Mouse (Mus musculus): ENCODE measurements around the gene Arhgap25. TPM values are rescaled to one million over a fixed set of nuclear protein-coding genes. Genes with fewer than 3 reads are reported as not detected.
A peak's percentile ranks its signal among the peaks of the same experiment; 100 is the strongest.
"Not testable (repeated sequence)": the region's sequence is repeated elsewhere in the genome, so short reads cannot be mapped to it uniquely, and the experiment has no call there.

The Arhgap25 gene
- total RNA-seq, 2 experiments from 2014 or later: 3.0 to 3.3 TPM

DNA sequence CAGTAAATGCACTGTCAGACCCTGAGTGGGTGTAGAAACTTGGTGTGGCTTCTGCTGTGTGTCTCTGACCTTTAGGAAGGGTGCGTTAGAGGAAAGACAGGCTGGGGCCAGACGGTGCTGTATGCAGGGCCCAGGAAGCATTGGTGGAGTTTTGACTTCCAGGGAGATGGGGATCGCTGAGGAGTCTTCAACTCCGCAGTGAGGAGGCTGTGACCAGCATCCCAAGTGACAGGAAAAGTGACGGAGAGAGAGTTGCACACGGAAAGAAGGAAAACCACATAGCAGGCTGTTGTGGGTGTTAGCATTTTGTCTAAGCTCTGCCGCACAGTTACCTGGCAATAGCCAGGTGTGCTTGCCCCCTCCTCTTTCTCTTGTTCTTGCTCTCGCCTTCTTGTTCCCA lies 3.2 kb upstream of the Arhgap25 start:
- DNase-seq: no peak

DNA sequence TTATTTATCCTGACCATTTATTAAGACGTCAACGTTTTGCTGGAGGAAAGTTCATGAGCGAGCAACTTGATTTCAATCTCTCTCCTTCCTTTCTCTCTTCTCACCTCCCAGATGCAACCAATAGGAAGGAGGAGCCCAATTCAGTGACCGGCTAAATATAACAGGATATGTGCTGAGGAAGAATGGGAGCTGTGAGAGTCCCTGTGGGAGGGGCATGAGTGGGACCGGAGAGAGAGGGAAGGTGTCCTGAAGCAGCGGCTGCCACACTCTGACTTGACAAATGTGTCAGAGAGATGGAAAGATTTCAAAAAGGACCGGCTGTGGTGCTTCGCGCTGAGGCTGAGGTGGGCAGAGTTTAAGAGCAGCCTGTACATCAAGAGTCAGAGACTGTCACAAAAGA lies 2.6 kb upstream of the Arhgap25 start:
- no peak for DNase-seq

DNA sequence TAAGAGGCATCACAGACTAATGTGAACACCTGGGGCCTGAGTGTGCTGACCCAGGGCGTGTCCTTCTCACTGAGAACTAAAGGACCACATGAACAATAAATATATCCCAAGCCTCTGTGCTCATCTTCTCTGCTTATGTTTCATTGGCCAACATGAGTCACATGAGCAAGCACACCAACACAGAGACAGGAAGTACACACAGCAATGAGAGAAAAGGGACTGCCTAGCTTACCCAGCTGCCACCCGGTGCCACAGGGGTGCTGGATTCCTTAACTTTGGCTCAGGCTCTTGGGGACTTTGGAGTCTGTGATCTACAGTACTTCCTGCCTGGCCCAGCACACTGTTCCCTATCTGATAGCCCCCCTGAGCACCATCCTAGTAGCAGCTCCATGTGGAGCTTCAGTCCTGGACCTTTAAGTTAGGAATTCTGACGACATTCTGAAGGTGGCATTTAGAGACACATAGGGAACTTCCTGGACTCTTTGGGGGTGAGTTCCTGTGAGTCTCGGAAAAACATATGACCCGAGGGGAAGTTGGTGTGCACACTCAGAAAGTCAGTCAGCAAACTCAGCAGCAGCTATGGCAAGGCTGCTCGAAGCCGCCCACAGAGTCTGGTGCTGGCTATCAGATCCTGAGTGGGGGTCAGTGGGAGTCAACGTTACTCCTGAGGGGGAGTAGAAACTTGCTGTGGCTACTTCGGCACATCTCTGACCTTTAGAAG lies 2.0 kb upstream of the Arhgap25 start:
- DNase-seq: no peak

DNA sequence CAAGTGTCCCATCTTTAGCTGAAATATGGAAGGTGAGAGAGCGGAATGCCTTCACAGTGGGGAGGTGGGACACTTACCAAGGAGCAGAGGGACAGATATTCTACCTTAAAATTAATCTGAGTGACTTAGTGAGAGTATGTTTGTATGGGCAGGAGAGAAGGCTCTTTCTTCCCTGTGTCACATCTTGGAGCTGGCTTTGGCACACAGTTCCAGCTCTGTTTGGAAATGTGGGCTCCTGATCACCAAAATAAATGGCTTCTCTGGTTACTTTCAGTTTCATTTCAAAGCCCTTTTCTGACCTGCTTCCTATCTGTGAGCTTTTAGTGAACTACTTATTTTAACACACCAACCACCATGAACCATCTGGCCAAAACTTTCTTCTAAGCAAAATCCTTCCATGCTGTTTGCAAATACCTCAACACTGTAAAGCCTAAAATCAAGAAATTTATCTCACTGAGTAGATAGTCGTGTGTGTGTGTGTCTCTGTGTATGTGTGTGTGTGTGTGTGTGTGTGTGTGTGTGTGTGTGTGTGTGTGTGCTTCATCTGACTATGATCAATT lies 1.5 kb downstream of the Arhgap25 start:
- no peak for DNase-seq

DNA sequence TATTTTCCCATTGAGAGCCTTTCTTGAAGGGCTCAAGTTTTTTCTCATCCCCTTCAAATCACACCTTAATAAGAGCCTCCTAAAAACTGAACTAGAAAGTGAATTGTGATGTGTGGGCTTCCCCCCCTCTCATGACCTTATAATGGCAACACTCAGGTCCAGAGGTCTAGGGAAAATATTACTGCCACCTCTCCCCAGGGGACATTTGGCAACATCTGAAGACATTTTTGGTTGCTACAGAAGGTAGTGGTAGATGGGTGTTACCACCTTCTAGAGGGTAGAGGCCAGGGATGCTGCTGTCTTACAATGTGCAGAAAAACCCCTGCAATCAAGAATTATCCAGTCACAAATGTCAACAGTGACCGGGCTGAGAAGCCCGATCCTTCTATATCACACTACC lies 2.7 kb downstream of the Arhgap25 start:
- no peak for DNase-seq

DNA sequence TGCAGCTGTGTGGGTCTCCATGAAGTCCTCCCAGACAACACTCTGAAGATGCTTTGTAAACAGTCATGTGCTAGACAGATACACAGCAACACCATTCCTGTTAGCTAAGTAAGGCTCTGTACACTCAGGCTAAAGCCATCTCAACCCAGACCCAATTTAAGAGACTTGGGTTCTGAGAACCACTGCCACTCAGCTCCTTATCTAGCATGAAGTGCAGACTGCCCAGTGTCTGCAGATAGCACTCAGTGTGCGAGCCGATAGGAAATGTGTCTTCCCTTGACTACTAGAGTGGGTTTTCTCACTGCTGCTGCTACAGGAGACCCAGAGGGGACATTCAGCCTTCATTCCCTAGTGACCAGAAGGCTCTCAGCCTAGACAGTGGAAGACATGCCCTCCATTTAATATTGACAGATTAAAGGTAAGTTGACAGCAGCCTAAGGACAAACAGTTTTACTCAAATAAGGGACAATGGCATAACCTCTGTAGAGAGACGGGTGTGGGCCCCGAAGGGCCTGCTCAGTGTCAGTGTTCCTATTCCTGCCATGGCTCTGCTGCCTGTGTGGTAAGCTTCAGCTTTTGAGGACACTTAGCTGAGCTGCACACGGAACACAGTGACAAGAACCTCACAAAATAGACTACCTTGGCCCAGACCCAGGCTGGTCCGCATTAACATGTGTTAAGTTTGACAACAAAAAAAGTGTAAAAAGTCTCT lies 5.1 kb downstream of the Arhgap25 start:
- no peak for DNase-seq

DNA sequence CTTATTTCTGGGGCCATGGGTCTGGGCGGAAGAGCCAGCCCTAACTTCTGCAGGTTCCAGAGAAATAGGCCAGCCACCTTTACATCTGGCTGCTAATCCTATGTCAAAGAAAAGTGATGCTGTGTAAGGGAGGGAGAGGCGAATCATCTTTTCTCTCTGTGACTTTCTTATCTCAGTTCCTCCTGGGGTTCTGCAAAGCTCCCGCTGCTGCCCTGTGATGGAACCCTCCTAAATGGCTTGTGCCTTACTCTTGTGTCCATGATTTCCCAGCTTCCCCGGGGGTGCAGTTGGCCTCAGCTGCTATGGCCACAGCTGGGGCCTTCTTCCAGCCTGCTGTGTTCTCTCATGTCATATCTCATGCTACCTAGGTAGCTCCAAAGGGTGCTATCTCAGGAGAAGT lies 5.7 kb downstream of the Arhgap25 start:
- DNase-seq: no peak

DNA sequence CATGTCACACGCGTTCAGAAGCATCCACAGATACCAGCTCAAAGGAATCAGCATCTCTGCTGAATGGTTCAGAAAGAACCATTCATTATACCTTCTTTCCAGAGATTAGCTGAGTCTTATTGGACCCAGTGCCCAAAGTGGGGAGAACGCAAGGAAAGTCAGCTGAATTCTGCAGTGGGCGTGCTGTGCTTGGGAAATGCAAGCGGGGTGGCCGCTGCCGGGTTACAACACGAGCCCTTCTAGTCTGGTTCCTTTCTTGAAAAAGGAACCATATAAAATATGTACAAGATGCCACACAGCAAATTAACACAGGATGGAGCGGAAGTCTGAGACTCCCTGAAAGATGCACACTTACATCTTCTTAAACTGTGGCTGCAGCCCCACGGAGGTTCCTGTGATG lies 7.9 kb downstream of the Arhgap25 start:
- no peak for DNase-seq

DNA sequence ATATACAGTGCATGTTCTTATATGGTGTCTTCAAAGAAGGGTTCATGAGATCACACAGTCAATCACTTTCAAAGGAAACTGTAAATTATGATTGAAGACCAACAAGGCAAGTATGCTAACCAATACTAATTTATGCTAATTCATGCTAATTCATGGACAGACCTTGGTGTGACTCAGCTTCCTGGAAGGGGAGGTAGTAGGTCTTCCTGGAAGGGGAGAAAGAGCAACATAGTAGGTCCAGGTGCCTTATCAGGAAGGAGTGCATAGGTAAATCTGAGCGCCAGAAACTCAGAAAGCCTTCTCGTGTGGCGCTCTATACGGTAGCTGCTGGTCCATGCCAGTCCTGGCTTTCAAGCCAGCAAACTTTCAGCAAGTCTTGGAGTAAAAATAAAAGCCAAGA lies 8.8 kb downstream of the Arhgap25 start:
- no peak for DNase-seq

DNA sequence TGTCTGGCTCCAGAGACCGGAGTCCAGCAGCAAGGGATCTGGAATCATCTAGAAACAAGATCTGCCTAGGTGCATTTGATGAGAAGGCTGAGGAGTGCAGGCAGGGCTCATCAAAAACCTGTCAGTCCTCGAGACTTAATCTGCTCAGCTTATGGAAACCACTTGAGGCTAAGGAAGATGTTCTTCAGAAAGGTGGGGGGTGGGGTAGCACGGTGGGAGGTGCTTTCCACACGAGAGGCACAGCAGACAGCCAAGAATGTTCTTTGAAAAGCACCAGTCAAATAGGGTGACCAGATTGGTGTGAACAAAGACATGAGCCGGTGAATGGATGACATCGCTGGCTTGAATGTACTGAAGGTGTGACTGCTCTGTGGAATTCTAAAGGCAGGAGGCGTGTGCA lies 9.3 kb downstream of the Arhgap25 start:
- no peak for DNase-seq

DNA sequence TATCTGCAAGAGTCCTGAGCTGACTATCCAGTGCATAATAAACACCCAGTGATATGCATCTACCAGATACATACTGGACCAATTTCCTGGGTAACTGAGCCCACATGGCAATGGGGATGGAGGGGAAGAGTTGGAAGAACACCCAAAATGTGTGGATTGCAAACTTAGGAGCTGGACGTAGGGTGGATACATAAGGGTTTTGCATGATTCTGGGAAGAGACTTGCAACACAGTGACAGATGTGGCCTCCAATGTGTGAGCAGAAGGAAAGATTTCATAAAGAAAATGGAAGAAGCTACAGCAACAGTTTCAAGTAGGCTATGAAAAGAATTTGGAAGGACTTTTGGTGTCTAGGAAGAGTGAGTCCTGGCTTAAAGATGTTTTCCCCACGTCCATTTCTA lies 10.0 kb downstream of the Arhgap25 start:
- DNase-seq: no peak

DNA sequence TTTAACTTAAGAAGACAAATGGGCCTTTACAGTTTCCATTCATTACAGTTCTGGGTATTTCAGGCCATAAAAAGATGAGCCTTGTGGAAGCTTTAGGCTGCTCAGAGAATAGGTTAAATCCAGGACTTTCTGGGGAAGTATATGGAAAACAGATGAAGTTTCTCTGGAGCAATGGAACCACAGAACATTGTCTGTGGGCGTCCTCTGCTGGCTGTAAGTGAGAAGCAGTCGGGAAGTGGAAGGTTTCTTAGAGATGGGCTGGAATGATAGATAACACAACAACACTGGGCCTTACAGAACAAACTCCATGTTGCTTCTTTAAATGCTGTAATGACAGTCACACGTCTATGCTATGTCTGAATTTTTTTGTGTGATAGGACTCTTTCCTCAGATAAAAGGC lies 10.8 kb downstream of the Arhgap25 start:
- peak; percentile 58 for DNase-seq

DNA sequence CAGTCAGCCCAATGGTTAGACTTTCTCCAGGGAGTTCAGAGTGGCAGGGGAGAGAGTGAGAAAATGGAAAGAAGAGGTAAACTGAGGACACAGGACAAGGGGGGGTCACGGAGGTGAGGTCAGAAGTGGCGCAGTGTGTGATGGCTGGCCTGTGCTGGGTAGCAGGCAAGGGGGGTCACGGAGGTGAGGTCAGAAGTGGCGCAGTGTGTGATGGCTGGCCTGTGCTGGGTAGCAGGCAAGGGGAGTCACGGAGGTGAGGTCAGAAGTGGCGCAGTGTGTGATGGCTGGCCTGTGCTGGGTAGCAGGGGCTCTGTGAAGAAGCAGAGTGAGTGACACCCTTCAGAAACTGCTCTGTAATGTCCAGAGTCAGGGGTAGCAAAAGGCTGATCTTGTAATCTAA lies 11.4 kb downstream of the Arhgap25 start:
- not testable (repeated sequence) for DNase-seq

DNA sequence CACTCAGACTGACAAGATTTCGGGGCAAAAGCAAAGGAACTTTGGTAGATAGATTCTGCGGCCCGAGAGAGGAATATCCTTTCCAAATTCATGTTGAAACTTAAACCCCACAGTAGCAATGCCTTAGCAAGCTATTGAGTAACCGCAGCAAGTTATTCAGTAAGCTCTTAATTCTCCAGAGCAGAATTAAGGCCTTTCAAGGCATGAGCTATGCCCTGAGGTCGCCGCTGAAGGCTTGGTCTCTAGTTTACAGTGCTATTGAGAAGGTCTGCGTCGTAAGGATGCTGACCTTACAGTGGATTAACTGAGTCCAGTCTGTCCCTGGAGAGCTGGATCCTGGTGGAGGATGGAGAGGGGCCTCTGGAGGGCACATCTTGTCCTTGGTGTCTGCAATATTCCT lies 12.5 kb downstream of the Arhgap25 start:
- no peak for DNase-seq

DNA sequence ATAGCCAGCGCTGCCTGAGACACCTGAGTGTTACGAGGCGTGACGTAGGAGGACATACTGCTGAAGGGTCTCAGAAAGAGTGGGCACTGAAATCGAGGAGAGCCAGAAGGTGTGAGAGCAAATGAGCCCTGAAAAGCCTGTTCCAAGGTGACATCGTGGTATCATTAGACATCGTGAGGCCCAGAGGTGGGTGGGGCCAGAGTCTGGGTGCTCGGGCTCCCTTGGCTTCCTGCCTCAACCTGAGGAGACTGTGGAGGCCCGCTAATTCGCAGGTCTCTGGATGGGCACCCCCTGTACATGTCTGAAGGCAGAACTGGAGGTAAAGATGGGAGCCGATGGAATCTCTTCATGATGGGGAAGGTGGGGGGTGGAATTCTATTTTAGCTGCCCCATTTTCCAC lies 13.2 kb downstream of the Arhgap25 start:
- DNase-seq: no peak

DNA sequence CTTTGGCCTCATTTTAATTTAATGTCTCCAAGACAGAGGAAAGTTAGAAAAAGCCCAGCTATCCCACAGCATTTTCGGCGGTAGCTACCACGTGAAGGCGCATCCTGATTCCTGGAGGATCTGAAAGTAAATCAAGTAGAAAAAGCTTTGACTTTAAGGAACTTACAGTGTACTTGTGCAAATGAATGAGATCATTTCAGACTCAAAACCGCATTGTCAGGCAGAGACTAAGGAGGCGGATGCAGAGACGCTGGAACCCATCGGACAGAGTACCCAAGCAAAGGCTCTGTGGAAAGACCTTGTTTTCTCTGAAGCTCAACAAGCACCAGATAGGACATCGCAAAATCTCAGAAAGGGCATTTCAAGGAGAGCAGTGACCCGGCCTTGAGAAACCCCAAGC lies 14.4 kb downstream of the Arhgap25 start:
- no peak for DNase-seq

DNA sequence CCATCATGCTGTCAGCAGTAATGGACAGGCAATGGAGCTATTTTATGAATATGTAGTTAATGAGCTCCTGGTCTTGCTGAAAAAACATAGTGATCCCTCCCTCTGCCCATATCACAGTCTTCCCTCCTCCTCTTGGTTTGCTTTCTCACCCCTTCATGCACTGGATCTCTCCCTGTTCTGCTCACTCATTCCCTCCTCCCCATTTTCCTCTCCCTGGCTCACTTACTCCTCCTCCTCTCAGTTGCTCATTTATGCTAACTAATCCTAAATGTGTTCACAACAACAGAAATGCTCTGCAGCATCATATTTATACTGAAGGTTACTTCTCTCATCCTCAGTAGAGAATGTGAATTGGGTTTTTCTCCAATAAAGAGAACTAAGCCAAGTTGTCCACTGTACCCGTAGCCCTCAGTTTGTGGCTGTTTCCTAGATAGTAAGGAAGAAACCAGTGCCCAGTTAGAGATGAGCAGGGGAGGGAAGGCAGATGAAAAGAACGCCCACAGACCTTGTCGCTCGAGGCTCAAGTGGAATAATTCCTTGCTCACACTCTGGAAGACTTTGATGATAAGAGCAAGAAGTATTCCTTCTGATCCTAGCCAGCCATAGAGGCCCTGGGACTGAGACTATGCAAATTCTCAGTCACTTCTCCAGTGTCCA lies 15.2 kb downstream of the Arhgap25 start:
- DNase-seq: no peak

DNA sequence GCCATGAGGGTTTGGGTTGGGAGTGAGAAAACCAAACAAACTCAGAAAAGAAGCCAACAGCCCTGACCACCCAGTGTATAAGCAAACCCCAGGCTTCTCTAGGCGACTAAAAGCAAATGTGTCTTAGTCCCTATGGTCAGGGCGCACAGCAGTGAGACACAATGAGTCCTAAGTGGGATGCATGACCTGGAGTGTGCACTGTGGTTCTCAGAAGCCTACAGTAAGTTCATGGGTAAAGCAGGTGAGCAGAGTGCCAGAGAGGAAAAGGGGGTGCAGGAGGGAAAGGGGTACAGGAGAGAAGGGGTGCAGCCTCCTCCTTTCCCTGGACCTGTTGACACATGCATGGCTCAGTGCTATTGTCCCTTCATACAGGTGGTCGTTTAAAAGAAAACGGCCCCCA lies 18.7 kb downstream of the Arhgap25 start:
- no peak for DNase-seq

DNA sequence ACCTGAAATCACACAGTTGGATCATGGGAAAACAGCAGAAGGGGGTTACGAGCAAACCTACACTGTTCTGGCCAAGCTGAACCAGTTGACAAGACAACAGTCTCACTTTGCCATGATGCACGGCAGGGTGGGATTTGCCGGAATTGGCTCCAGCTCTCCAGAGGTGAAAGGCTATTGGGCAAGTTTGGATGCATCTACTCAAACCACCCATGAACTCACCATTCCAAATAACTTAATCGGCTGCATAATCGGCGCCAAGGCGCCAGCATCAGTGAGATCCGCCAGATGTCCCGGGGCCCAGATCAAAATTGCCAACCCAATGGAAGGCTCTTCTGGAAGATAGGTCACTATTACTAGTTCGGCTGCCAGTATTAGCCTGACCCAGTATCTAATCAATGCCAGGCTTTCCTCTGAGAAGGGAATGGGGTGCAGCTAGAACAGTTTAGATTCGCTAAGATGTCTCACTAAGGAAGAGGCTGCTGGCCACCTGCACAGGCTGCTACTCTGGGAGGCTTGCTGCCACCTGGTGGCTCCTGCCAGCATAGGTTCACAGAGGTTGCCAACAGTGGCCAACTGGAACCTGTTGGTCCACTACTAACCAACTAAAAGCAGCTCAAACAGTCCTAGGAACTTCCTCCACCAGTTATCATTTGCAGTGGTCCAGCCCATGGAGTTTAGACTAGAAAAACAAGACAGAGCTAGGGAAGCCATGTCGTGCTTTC lies 19.9 kb downstream of the Arhgap25 start:
- peak; percentile 71 for DNase-seq

DNA sequence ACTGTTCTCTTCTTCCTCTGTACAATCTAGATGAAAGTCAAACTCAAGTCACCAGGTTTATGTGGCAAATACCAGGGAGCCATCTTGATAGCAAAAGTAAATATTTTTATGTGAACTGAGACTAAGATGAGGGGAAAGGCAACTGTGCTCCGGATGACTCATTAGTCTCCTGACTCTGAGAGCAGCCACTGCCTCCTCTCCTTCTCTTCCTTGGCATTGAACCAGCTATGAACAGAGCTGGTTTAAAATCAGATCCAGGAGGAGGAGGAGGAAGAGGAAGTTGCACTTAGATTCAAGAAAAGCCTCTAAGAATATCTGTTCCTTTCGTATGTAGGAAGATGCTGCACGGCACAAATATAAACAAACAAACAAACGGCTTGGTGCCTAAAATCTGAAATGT lies 22.1 kb downstream of the Arhgap25 start:
- DNase-seq: no peak

DNA sequence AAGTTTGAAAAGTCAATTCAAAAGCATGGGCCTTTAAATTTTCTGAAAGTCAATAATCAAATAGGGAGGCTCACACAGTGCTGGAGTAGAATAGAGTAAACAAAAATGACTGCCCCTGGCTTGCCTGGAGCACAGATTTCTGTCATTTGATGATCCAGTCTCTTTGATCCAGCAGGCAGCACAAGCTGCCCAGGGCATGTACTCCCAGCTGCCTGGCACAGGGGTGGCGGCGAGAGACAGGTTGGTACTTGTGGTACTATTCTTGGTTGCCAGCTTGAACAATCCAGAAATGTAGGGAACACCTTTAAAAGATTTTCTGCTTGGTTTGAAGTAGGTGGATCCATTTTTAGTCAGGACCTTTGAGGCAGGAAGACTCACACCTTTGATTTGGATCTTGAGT lies 23.3 kb downstream of the Arhgap25 start:
- no peak for DNase-seq

DNA sequence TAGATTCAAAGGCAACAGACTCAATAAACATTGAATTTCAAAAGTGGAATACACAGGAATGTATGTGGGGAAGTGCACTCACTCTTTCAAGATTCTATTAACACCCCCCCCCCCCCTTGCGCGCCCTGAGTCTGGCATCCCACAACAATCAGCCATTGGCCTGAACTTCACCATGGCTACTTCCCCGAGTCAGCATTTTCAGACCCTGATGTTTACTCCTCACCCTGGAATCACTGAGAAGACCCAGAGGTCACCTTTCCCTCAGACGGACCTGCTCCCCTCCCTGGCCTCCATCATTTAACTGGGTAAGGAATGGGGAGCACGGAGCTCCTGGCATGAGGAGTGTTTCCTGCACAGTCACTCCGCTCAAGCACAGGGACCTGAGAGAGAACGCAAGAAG lies 28.2 kb downstream of the Arhgap25 start:
- DNase-seq: no peak

DNA sequence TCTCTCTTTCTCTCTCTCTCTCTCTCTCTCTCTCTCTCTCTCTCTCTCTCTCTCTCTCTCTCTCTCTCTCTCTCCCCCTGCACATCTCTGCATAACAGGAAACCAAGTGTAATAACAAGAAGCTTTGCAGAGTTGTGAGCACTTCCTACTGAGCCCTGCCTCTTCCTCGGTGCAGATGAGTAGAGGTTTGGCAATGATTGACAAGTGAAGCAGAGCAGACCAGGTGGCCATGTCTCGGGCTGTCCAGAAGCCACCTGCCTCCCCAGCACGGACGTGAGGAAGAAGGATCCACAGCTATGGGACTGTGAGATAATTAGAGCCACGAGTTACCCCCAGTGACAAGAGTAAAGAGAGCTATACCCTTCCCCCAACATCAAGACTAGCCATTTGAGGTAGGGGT lies 29.1 kb downstream of the Arhgap25 start:
- DNase-seq: no peak
